Mouse (Mus musculus) kidney, adult 11 months (tissue): ENCODE results near the gene Kbtbd8.

Experiments
- DNase-seq: peaks from one replicate; pipeline ENCODE4 v3.0.0; 2022

Gene Kbtbd8

GRCm38 (mm10) chr6:95116946-95117345, at the start of gene Kbtbd8:
Kbtbd8 (plus strand) TSS chr6:95117240.
- peak; percentile 21 for DNase-seq

GRCm38 (mm10) chr6:95069753-95070152, 47.3 kb upstream of the Kbtbd8 start:
- DNase-seq: no peak

DNA sequence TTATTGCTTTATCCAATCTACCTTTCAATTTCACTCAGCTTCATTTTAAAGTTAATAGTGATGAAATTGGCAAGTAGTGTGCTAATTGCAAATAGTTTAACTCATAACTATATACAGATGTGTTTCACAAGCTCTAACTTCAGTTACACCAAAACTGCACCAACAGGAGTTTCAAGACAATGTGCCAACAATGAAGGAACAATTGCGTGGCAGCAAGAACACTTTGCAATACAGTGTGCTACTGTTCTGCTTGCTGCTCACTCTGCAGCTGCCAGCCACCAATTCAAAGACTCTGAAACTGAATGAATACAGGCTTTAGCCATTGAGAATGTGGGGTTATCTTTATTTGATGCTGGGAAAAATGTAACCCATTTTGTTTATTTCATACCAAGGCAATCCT, 31.8 kb upstream of the Kbtbd8 start:
- DNase-seq: no peak

DNA sequence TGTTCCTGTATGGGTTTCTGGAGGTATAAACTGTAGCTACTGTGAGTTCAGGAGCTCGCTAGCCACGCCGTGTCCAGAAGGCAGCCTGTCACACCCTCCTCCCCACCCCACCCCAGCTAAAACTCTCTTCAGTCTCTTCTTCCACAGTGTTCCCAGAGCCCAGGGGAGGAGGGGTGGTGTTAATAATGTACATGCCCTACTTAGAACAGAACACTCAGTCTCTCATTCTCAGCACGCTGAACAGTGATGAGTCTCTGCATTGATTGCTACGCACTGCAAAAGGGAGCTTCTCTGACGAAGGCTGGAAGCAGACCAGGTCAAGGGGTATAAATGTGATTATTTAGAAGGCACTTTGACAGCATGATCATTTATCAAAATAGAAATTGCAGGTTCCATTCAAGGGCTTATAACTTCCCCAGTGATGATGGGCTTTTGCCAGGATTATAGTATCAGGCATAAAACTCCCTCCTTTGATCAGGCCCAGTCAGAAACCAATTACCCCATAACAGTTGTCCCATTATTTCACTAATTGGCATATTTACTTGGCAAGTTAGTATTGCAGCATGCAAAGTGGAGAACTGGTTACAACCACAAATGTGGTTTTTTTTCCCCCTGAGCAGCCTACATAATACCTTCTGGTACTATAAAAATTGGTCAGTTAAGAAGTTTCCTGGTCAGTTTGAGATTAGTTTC, 29.7 kb upstream of the Kbtbd8 start:
- no peak for DNase-seq

GRCm38 (mm10) chr6:95088075-95088474, 29.0 kb upstream of the Kbtbd8 start:
- DNase-seq: no peak

- DNase-seq: no peak
Observed at GRCm38 (mm10) chr6:95094695-95095094, 22.3 kb upstream of the Kbtbd8 start.

DNA sequence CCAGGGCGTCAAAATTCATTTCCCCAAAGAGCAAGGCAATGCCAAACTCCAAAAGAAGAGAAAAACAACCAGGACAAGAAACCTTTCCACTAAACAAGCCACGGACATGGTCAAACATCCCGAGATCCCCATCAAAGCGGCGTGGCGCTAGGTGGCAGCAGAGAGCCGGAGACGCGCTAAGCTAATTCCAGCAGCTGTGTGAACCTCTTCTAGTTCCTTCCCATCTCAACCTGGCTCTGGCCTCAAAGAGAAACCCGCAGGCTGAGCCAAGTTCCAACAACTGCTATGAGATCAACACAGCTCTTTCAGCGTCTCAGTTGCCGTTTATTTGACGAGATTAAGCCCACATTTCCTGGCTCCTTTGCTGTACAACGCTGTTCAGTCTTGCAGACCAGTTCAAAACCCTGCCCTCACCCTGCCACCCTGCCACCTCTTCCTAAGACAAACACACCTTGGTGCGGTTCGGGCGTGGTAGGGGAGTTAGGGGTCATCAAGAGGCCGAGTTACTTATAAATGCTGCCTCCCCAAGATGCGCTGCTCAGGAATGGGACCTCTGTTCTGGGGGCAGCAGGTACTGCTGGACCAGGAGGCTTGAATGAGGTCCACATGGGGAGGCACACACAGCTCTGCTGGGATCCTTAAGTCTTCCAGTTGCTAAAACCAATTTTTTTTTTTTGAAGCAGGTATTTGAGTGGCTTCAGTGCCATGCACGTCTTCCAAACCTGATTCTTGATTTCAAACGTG, 18.5 kb upstream of the Kbtbd8 start:
- peak; percentile 47 for DNase-seq

DNA sequence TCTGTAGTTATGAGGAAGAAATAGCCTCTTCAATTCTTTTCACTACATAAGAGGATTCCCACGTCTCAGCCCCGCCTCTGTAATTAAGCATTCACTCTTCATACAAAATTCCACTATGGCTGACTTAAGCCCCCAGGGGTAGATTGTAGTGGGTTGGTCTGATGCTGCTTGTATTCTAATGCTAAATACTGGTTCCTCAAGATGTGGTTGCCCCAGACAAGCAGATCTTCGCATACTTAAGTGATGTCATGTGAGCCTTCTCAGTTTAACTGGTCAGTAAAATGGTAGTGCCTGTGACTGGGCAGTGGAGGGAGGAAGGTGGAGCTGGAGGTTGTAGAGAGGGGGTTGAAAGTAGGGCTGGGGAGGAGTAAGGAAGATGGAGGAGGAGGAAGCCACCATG, 13.3 kb upstream of the Kbtbd8 start:
- DNase-seq: no peak

GRCm38 (mm10) chr6:95108437-95108836, 8.6 kb upstream of the Kbtbd8 start:
- DNase-seq: no peak

DNA sequence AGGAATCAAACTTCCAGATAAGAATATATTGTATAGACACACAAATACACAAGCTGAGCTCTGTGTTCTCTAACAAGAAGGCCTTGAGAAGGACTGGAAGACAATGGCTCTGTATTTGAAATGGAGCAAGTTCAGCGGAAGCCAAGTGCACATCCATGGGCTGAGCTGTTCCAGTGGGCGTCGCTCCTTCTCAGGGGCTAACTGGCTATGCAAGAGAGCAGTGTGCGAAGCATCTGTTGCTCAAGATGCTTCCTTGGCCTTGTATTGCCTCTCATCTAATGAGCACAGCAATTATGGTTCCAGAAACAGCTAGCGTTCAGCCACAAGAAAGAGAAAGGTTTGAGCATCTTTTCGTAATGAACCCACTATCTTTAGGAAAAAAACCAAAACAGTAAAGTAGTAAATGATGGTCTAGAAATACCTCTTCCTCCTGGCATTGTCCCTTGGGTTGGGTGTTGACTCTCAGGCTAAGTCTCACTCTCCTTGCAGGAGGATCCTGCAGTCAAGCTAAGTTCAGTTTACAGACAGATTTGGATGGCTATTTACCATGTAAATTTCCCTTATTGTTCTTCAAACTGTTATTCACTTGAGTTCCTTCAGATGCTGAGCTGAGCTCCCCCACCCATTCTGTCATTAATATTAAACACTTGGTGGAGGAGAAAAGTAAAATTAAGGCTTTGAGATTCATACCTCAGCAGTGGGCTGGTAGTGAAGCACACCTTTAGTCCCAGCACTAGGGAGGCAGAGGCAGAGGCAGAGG, 7.2 kb upstream of the Kbtbd8 start:
- DNase-seq: no peak

DNA sequence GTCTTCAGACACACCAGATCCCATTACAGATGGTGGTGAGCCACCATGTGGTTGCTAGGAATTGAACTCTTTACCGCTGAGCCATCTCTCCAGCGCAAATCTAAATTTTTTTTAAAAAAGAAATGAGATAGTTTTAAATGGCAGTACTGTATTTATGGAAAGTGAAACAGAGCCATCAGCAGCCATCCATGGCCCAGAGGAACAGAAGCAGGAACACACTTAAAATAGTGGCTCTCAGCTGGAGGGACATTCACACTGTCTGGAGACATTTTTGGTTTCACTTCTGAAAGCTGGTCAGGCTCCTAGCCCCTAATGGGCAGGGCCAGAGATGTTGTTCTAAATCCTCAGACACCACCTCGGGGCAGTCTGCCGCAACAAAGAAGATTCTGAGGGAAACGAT, 5.0 kb upstream of the Kbtbd8 start:
- DNase-seq: no peak

- DNase-seq: no peak
Observed at GRCm38 (mm10) chr6:95116513-95116912, 527 bp upstream of the Kbtbd8 start.

GRCm38 (mm10) chr6:95117614-95118541, 838 bp downstream of the Kbtbd8 start:
- peak; percentile 97 for DNase-seq

DNA sequence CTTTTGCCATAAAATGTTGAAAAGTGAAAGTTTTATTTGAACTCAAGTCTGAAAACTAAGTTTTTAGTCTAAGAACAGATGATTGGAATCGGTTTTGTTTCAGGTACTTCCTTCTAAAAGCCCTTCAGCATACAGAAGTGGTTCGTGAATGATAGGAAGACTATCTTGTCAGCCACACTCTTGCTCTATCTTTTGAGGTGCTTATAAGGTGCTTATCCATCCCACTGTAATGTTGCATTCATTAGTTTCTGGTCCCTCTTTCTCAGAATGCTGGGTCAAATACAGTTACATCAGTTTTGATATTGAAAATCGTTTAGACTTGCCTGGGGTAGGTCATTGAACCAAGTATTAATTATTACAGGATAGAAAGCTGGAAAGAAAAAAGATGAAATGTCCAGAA, 2.3 kb downstream of the Kbtbd8 start:
- no peak for DNase-seq

DNA sequence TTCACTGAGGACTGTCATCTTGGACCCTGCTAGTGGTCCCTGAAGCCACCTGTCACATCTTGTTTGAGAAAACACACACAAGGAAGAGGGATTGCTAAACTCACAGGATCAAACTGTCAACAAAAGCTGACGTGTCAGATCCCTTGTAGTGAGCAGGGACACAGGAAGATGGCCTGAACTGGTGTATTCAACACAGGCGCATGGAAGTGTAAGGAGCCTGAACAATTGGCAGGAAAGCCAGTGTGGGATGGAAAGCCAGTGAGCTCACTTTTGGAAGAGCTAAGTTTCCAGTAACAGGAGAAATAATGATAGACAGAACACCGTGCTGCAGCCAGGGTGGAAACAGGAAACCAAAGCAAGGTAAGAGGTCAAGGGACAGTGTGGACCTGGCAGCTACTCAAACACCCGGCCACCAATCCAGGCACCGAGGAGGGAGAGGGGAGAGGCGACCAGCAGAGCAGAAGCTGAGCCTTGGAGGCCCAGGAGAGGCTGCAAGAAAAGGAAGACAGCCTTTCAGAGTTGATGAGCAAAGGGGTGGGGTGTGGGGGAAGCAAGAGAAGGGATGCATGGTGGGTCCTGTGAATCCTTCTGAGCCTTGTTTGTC, 33.0 kb downstream of the Kbtbd8 start:
- no peak for DNase-seq

DNA sequence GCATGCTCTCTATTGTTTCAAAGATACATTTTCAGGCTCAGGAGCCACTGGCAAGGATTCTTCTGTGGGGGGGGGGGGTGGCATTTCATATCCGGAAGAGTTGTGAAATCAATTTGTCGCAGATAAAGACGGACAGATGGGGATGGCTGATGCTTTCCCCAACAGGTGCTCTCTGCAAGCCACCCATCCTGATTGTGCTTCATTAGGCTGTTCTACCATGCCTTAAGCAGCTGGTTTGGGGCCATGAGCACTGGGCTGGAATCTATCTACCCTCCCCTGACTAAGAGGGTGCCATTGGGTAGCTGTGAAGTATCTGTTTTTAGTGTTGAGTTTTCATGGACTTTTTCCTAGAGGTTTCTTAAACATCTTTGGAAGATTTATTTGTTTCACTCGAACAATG, 33.8 kb downstream of the Kbtbd8 start:
- DNase-seq: no peak

DNA sequence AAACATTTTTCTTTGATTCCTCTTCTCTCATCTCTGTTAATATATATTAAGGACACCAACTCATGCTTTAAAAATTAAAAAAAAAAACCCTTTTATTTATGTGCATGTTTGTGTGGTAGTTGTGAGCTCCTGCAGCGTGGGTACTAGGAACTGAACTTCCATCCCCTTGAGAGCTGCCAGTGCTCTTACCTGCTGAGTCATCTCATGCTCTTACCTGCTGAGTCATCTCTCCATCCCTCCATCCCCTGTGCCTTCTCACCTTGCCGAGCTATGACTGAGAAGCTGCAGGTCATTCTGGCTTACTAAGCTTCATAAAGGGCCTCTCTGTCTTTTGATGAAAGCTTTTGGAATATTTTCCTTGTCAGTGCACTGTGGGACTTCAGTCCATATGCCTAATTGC, 34.5 kb downstream of the Kbtbd8 start:
- no peak for DNase-seq

DNA sequence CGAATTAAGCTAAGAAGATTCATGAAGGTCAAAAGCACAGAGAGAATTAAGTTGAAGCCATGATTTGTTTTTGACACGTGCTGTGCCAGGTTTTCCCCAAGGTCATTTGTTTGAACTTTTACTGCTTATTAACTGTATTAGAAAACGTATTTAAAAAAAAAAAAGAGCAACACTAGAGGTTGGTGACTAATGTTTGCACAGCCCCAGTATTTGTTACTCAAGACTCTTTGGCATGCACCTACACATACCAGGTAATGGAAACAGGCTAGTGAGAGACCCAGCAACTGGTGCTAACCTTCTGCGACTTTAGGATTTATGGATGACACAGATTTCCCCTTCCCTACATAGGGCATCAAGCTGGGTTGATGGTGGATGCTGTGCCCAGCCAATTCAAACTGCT, 46.9 kb downstream of the Kbtbd8 start:
- no peak for DNase-seq

DNA sequence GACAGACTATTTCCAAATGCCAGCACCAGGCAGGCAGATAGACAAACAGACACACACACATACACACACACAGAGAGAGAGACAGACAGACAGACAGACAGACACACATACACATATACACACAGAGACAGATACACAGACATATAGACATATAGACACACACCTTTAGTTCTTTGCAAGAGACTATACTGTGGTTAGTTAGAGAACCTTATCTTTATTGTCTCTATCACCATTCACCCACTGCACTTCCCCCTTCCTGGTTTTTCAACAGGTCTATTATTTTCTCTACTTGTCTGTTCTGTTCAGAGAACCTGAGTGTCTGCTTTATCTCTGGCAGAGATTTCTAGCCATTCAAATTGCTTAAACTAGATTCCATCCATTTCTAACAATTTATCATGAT, 48.6 kb downstream of the Kbtbd8 start:
- no peak for DNase-seq

GRCm38 (mm10) chr6:95167668-95168227, 50.7 kb downstream of the Kbtbd8 start:
- no peak for DNase-seq

DNA sequence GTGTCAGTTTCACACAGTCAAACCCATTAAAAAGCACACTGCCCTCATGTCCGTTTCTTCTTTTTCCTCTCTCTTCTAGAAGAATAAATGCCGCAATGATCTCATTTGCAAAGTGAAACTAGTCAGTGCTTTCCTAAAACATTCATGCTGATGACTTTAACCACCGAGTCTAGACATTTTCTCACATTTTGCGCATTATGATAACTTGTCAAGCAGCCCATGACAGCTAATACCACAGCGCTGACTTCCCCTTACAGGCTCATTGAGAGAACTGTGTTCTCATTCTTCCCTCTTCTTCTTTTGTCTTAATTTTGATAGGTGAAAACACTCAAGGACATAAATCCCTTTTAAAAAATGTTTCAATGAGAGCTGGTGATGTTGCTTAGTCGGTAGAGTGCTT, 52.4 kb downstream of the Kbtbd8 start:
- DNase-seq: no peak
